Mouse (Mus musculus): ENCODE results near the gene Figla.

DNA sequence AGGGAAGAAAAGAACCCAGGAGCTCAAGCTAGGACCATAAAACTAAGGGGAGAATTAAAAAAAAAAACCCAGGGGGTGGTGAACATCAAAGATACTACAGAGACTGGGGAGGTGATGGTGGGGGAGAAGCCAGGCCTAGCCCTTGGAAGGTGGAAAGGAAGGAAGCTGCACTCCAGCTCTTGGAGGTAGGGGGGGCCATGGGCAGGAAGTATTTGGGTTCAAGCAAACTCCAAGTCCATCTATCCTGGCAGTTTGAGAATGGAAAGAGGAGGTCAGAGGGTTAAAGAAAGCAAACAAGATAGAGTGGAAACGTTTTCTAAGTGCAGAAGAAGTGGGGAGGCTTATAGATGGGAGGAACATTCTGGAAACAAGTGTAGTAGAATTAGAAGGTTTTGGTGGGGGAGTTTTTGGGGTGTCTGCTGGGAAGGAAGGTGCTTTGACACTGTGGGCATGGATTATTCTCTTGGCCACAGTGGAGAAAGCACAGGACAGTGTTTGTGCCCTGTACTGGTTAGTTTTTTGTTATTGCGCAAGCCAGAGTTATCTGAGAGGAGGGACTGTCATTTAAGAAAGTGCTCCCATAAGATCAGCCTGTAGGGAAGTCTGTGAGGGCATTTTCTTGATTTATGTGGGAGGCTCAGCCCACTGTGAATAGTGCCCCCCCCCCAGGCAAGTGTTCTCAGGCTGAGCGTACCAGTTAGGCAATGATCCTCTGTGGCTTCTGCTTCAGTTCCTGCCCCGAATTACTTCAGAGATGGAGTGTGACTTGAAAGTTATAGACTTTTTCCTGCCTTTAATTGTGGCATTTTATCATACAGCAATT, 3.7 kb downstream of the Figla start:
- no peak for TF ChIP-seq EP300 (optimal IDR thresholded peaks at IDR 0.05)
- no peak for TF ChIP-seq CTCF (IDR thresholded peaks at IDR 0.05; ENCODE audit: low read depth)

All from stomach, postnatal 0 days (tissue).